Mouse (Mus musculus) heart, adult 2 months (tissue): Measurements from ENCODE around the gene Tnfaip2.

ENCODE experiments used
- CTCF ChIP-seq: fragments of 200-600 bp; IDR thresholded peaks from 2 replicates; pipeline ENCODE4 v1.8.1; 2022; ENCODE audit warnings: antibody characterized with exemption, mild to moderate bottlenecking, moderate library complexity
- EP300 ChIP-seq: fragments of 200-500 bp; IDR thresholded peaks from 2 replicates; pipeline ENCODE4 v1.6.1; 2011; ENCODE audit warnings: low read depth, low read length, control low read depth; ENCODE audit not compliant: insufficient read depth
- POLR2A ChIP-seq: fragments of 200-500 bp; IDR thresholded peaks from 2 replicates; pipeline ENCODE4 v1.6.1; 2011; ENCODE audit warnings: mild to moderate bottlenecking, low read depth, low read length, control low read depth; ENCODE audit not compliant: insufficient read depth

GRCm38 (mm10) chr12:111471119-111471518 lies 28.9 kb downstream of the Tnfaip2 start:
- TF ChIP-seq POLR2A (no peak), CTCF (no peak), EP300 (no peak)
